Mouse (Mus musculus) intestine, postnatal 0 days (tissue): ENCODE results near the gene Nalcn. TPM values are rescaled to one million over a fixed set of nuclear protein-coding genes. Genes with fewer than 3 reads are reported as not detected.

Source experiments
- ATAC-seq: fragments of 200-750 bp; cut with Nextera tagmentation; 2 replicates; pipeline ENCODE4 v1.8.0; 2017; ENCODE audit warnings: mild to moderate bottlenecking, moderate TSS enrichment, moderate library complexity
- H3K27ac ChIP-seq: fragments of 300-500 bp; sonication (generic); 2 replicates; pipeline ENCODE4 v1.5.1; 2014; ENCODE audit warnings: mild to moderate bottlenecking, low read depth, low read length, moderate library complexity
- H3K27me3 ChIP-seq: fragments of 300-500 bp; sonication (generic); replicated peaks from 2 replicates; pipeline ENCODE4 v1.6.1; 2014; ENCODE audit warnings: low read length, mixed read lengths; ENCODE audit not compliant: control insufficient read depth, insufficient read depth
- H3K36me3 ChIP-seq: fragments of 300-500 bp; sonication (generic); 2 replicates; pipeline ENCODE4 v1.6.1; 2014; ENCODE audit warnings: mild to moderate bottlenecking, moderate library complexity; ENCODE audit not compliant: control insufficient read depth, insufficient read depth
- H3K4me1 ChIP-seq: fragments of 300-500 bp; sonication (generic); replicated peaks from 2 replicates; pipeline ENCODE4 v1.6.1; 2014; ENCODE audit warnings: antibody characterized with exemption, low read length, mixed read lengths; ENCODE audit not compliant: control insufficient read depth, insufficient read depth
- H3K4me2 ChIP-seq: fragments of 300-500 bp; sonication (generic); replicated peaks from 2 replicates; pipeline ENCODE4 v1.6.1; 2014; ENCODE audit warnings: low read depth, mild to moderate bottlenecking, moderate library complexity
- H3K4me3 ChIP-seq: fragments of 300-500 bp; sonication (generic); 2 replicates; pipeline ENCODE4 v1.5.1; 2014; ENCODE audit warnings: low read depth, low read length
- H3K9ac ChIP-seq: fragments of 300-500 bp; sonication (generic); 2 replicates; pipeline ENCODE4 v1.6.1; 2014; ENCODE audit warnings: mild to moderate bottlenecking, low read depth, low read length
- H3K9me3 ChIP-seq: fragments of 300-500 bp; sonication (generic); 2 replicates; pipeline ENCODE4 v1.6.1; 2016; ENCODE audit warnings: mixed run types; ENCODE audit not compliant: control insufficient read depth
- CTCF ChIP-seq: sonication (generic); IDR thresholded peaks from 2 replicates; pipeline ENCODE4 v1.5.1; 2016; ENCODE audit warnings: low read depth, mild to moderate bottlenecking, control low read depth, antibody characterized with exemption, moderate library complexity
- WGBS: fragments of 180-500 bp; shearing (Covaris S2); extraction: QIAGEN DNeasy Blood & Tissue Kit; methylation state at CpG from one replicate; pipeline ENCODE4 v1.1.7; 2014; 5-methylcytosine and 5-hydroxymethylcytosine counted together
- polyA plus RNA-seq: library from polyadenylated mRNA; unstranded; fragments of >200 nt; fragmentation: Nextera tagmentation; extraction: Ambion mirVana; gene quantifications from 2 replicates; pipeline ENCODE4 v1.2.1, GENCODE M21; 2015

Nalcn gene
- polyA plus RNA-seq, 1 experiment from 2014 or later, result 0.20 TPM

DNA sequence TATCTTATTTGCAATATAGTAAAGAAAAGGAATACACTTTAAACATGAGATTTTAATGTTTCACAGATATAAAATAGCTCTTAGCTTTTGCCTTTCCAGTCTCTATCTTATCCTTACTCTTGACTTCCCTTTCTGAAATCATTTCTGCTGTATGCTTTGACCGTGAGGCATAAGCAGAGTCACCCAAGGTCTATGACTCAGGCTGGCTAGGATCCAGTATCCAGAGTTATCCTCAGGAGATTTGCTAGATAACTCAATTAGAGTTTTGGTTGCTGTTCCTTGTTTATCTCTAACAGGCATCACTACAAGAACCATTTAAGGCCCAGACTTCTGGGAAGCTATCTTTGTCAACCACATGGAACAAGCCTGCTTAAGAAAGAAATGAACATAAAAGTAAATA is 164.9 kb downstream of the Nalcn start:
- ATAC-seq, result no peak
- no peak overlapping the region for H3K4me3 ChIP-seq
- no peak overlapping the region for H3K4me2 ChIP-seq
- no peak overlapping the region for H3K9ac ChIP-seq
- no peaks in the 10 kb centered on the region for H3K27me3 ChIP-seq
- H3K27ac ChIP-seq, result no peak overlapping the region
- H3K4me1 ChIP-seq, result no peaks in the 10 kb centered on the region
- H3K36me3 ChIP-seq, result no peaks in the 10 kb centered on the region
- no peaks in the 10 kb centered on the region for H3K9me3 ChIP-seq
- WGBS, result 66% methylated on average over 1 of the region's 1 CpGs
- no peak for TF ChIP-seq CTCF

DNA sequence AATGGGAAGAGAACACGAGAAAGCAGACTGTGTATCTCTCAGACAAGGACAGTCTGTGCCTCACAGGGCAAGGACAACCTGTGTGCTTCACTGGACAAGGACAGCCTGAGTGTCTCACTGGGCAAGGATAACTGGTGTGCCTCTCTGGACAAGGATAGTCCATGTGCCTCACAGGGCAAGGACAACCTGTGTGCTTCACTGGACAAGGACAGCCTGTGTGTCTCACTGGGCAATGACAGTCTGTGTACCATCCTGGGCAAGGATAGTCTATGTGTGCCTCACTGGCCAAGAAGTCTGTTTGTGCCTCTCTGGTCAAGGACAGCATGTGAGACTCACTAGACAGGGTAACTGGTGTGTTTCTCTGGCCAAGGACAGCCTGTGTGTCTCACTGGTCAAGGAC is 180.9 kb downstream of the Nalcn start:
- TF ChIP-seq CTCF, result no peak
- H3K9ac ChIP-seq, result no peak overlapping the region
- H3K4me1 ChIP-seq, result no peaks in the 10 kb centered on the region
- no peak overlapping the region for H3K27ac ChIP-seq
- no peak overlapping the region for H3K4me3 ChIP-seq
- H3K4me2 ChIP-seq, result no peak overlapping the region
- 82% methylated on average over 1 of the region's 1 CpGs for WGBS
- no peaks in the 10 kb centered on the region for H3K27me3 ChIP-seq
- H3K9me3 ChIP-seq, result no peaks in the 10 kb centered on the region
- ATAC-seq, result no peak
- H3K36me3 ChIP-seq, result no peaks in the 10 kb centered on the region

DNA sequence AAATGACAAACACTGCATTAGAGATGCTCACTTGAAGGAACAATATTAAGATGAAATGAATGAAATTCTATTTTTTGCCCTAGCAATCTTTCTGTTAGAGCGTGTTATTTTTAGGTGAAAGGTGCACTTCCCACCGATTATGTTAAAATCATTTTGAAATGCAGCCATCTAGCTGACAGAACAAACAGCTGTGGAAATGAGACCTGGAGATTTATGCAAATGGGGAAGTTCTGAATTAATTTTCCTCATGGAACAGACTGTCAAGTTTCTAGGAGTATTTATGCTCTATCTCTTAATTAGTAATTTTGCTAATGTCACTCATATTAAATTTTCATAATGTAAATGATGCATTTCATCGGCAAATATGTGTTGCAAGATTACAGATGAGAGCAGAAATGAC is 191.4 kb downstream of the Nalcn start:
- no peak for ATAC-seq
- no peaks in the 10 kb centered on the region for H3K4me1 ChIP-seq
- H3K27ac ChIP-seq, result no peak overlapping the region
- WGBS, result 79% methylated on average over 3 of the region's 3 CpGs
- no peaks in the 10 kb centered on the region for H3K27me3 ChIP-seq
- no peak for TF ChIP-seq CTCF
- H3K9ac ChIP-seq, result no peak overlapping the region
- H3K4me3 ChIP-seq, result no peak overlapping the region
- H3K4me2 ChIP-seq, result no peak overlapping the region
- no peaks in the 10 kb centered on the region for H3K36me3 ChIP-seq
- H3K9me3 ChIP-seq, result no peaks in the 10 kb centered on the region

DNA sequence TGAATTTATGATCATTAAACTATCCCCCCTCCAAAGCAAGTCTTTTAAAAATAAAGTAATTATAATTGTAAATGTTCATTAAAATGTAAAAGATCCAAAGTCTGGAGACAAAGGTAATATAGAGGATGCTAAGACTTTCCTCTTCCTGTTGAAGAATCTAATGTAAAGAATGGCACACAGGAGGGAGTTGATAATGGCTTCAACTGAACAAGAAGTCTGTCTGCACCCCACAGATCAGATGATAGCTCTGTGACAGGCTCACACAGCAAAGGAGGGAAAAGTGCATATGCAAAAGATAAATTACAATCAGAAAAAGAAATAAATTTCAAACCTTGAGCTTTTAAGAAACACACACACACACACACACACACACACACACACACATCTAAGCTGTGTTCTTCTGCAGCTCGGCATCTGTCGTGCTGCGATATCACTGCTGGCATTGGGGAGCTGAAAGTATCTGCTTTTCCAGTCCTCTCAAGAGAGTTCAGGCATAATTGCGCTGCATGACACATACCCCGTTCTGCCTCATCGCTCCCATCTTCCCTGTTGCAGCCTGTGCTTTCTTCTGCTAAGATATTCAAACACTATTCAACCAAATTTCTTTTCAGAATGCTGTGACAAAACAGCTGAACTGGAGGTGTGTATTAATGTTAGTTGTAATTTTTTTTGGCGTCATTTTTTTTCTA is 250.6 kb downstream of the Nalcn start:
- no peak for TF ChIP-seq CTCF
- H3K36me3 ChIP-seq, result no peaks in the 10 kb centered on the region
- H3K9ac ChIP-seq, result no peak overlapping the region
- no peaks in the 10 kb centered on the region for H3K9me3 ChIP-seq
- no peaks in the 10 kb centered on the region for H3K27me3 ChIP-seq
- ATAC-seq, result no peak
- H3K4me2 ChIP-seq, result no peak overlapping the region
- no peaks in the 10 kb centered on the region for H3K4me1 ChIP-seq
- 89% methylated on average over 7 of the region's 7 CpGs for WGBS
- no peak overlapping the region for H3K4me3 ChIP-seq
- no peak overlapping the region for H3K27ac ChIP-seq

DNA sequence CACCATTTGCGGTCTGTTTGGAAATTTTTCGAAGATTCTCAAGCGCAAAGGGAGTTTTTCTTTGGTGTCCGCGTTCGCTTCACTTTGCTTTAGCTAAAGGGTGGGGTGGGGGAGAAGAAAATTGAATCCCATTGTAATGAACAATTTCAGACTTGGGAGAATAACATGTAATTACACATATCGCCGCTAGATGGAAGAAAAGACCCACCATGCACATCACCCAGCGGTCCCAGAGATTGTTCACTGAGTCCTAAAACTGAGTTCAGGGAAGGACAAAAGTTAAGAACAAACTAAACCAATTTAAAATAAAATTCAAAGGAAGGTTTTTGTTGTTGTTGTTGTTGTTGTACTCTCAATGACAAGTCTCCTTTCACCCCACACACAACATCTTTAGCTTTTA is 255.4 kb downstream of the Nalcn start:
- H3K9ac ChIP-seq, result no peak overlapping the region
- no peaks in the 10 kb centered on the region for H3K9me3 ChIP-seq
- H3K4me3 ChIP-seq, result no peak overlapping the region
- WGBS, result 12% methylated on average over 9 of the region's 9 CpGs
- 0 out of 2 replicates have a peak, but pooled peaks have one; percentile 31 for ATAC-seq
- H3K36me3 ChIP-seq, result no peaks in the 10 kb centered on the region
- H3K27me3 ChIP-seq, result no peaks in the 10 kb centered on the region
- TF ChIP-seq CTCF, result peak; percentile 80
- no peak overlapping the region for H3K27ac ChIP-seq
- H3K4me2 ChIP-seq, result no peak overlapping the region
- no peaks in the 10 kb centered on the region for H3K4me1 ChIP-seq

DNA sequence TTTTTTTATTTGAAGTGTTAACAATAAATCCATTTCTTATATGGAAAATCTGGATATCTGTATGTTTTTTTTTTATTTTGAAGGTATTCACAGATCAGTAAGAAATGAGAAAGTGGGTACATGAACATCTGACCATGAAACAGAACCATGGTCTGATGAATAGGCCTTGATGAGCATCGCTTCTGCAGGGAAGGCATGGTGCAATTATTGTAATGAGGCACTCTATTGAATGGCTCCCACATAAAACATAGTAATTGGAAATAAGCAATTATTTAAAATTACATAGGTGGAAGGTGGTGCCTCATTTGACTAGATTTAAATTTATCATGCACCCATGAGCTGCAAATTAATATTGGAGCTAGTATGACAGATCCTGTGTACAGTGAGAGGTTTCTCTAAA is 267.3 kb downstream of the Nalcn start:
- WGBS, result 87% methylated on average over 1 of the region's 1 CpGs
- ATAC-seq, result no peak
- no peak overlapping the region for H3K9ac ChIP-seq
- no peak for TF ChIP-seq CTCF
- no peak overlapping the region for H3K27ac ChIP-seq
- no peaks in the 10 kb centered on the region for H3K27me3 ChIP-seq
- H3K4me2 ChIP-seq, result no peak overlapping the region
- no peaks in the 10 kb centered on the region for H3K9me3 ChIP-seq
- H3K4me1 ChIP-seq, result no peaks in the 10 kb centered on the region
- H3K36me3 ChIP-seq, result no peaks in the 10 kb centered on the region
- H3K4me3 ChIP-seq, result no peak overlapping the region

DNA sequence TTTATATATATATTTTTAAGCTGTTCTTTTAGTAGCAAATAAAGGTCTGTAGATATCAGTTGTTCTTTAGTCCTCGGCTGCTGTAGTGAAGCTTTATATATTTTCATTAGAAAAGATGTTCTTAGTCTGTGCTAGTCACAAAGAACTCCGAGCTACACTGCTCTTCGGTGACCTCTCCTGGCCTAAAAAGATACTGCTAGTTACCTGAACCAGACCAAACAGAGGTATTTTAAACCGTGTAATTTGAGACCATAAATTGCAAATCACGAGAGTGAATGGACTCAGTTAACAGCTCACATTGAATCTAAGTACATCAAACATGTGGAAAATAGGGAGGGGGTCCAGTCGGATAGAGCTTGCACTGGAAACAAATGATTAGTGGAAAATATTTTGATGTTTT is 274.0 kb downstream of the Nalcn start:
- H3K27ac ChIP-seq, result no peak overlapping the region
- H3K4me1 ChIP-seq, result no peaks in the 10 kb centered on the region
- no peaks in the 10 kb centered on the region for H3K27me3 ChIP-seq
- ATAC-seq, result no peak
- H3K4me2 ChIP-seq, result no peak overlapping the region
- H3K36me3 ChIP-seq, result no peaks in the 10 kb centered on the region
- TF ChIP-seq CTCF, result peak; percentile 67
- H3K4me3 ChIP-seq, result no peak overlapping the region
- 9% methylated on average over 6 of the region's 6 CpGs for WGBS
- H3K9ac ChIP-seq, result no peak overlapping the region
- H3K9me3 ChIP-seq, result no peaks in the 10 kb centered on the region
